Mouse (Mus musculus) kidney, embryonic 14.5 days (tissue): ENCODE results near the gene Coq4. TPM values are rescaled to one million over a fixed set of nuclear protein-coding genes. Genes with fewer than 3 reads are reported as not detected.

Source experiments
- ATAC-seq: fragments of 200-750 bp; cut with Nextera tagmentation; 2 replicates; pipeline ENCODE4 v1.8.0; 2017; ENCODE audit warnings: moderate number of reproducible peaks, mild to moderate bottlenecking, moderate TSS enrichment, moderate library complexity; ENCODE audit not compliant: low FRiP score, low TSS enrichment
- H3K27ac ChIP-seq: fragments of 300-500 bp; sonication (generic); 2 replicates; pipeline ENCODE4 v1.5.1; 2014; ENCODE audit warnings: low read depth, mild to moderate bottlenecking, low read length, moderate library complexity, mixed read lengths
- H3K27me3 ChIP-seq: fragments of 300-500 bp; sonication (generic); 2 replicates; pipeline ENCODE4 v1.6.1; 2014; ENCODE audit warnings: mild to moderate bottlenecking, low read length; ENCODE audit not compliant: control insufficient read depth, insufficient read depth
- H3K36me3 ChIP-seq: fragments of 300-500 bp; sonication (generic); 2 replicates; pipeline ENCODE4 v1.6.1; 2014; ENCODE audit warnings: low read length, mixed read lengths; ENCODE audit not compliant: control insufficient read depth, insufficient read depth
- H3K4me1 ChIP-seq: fragments of 300-500 bp; sonication (generic); 2 replicates; pipeline ENCODE4 v1.6.1; 2014; ENCODE audit warnings: low read length, mixed read lengths; ENCODE audit not compliant: control insufficient read depth, insufficient read depth
- H3K4me2 ChIP-seq: fragments of 300-500 bp; sonication (generic); replicated peaks from 2 replicates; pipeline ENCODE4 v1.6.1; 2014; ENCODE audit warnings: low read depth, mild to moderate bottlenecking, low read length
- H3K4me3 ChIP-seq: fragments of 300-500 bp; sonication (generic); 2 replicates; pipeline ENCODE4 v1.5.1; 2014; ENCODE audit warnings: mild to moderate bottlenecking, low read length
- H3K9ac ChIP-seq: fragments of 300-500 bp; sonication (generic); 2 replicates; pipeline ENCODE4 v1.6.1; 2014; ENCODE audit warnings: low read depth, mild to moderate bottlenecking, low read length, moderate library complexity
- H3K9me3 ChIP-seq: fragments of 300-500 bp; sonication (generic); 2 replicates; pipeline ENCODE4 v1.6.1; 2016; ENCODE audit warnings: low read length; ENCODE audit not compliant: control insufficient read depth
- WGBS: fragments of 180-500 bp; shearing (Covaris S2); extraction: QIAGEN DNeasy Blood & Tissue Kit; methylation state at CpG from one replicate; pipeline ENCODE4 v1.1.7; 2014; 5-methylcytosine and 5-hydroxymethylcytosine counted together
- polyA plus RNA-seq: library from polyadenylated mRNA; unstranded; fragments of >200 nt; fragmentation: Nextera tagmentation; extraction: Ambion mirVana; gene quantifications from 2 replicates; pipeline ENCODE4 v1.2.1, GENCODE M21; 2014

Gene Coq4
- polyA plus RNA-seq, 1 experiment from 2014 or later = 47.0 TPM

GRCm38 (mm10) chr2:29835391-29835899, 48.2 kb downstream of the Coq4 start:
- Histone ChIP-seq H3K27ac (no peak overlapping the region), H3K36me3 (peaks cover 31% of the 10 kb centered on the region; the same call in 1 of the 2 replicates), H3K9me3 (no peaks in the 10 kb centered on the region), H3K27me3 (no peaks in the 10 kb centered on the region), H3K4me1 (no peaks in the 10 kb centered on the region), H3K4me2 (no peak overlapping the region), H3K9ac (no peak overlapping the region), H3K4me3 (no peak overlapping the region)
- whole genome bisulfite sequencing = 52% methylated on average over 2 of the region's 2 CpGs
- no peak for ATAC-seq

GRCm38 (mm10) chr2:29839460-29839859, 52.2 kb downstream of the Coq4 start:
- H3K4me1 ChIP-seq = no peaks in the 10 kb centered on the region
- no peak overlapping the region for H3K27ac ChIP-seq
- peaks cover 12% of the 10 kb centered on the region for H3K27me3 ChIP-seq
- no peaks in the 10 kb centered on the region for H3K9me3 ChIP-seq
- H3K4me3 ChIP-seq = no peak overlapping the region
- H3K4me2 ChIP-seq = no peak overlapping the region
- WGBS = 46% methylated on average over 4 of the region's 4 CpGs
- H3K9ac ChIP-seq = no peak overlapping the region
- ATAC-seq = no peak
- peaks cover 44% of the 10 kb centered on the region for H3K36me3 ChIP-seq

GRCm38 (mm10) chr2:29843231-29844105, 56.2 kb downstream of the Coq4 start:
- peaks cover 42% of the 10 kb centered on the region for H3K27me3 ChIP-seq
- no peaks in the 10 kb centered on the region for H3K9me3 ChIP-seq
- ATAC-seq = no peak
- H3K4me1 ChIP-seq = peaks cover 9% of the 10 kb centered on the region; the same call in 1 of the 2 replicates
- H3K9ac ChIP-seq = no peak overlapping the region
- peaks cover 25% of the 10 kb centered on the region for H3K36me3 ChIP-seq
- WGBS = 62% methylated on average over 9 of the region's 9 CpGs
- H3K27ac ChIP-seq = no peak overlapping the region
- H3K4me2 ChIP-seq = no peak overlapping the region
- H3K4me3 ChIP-seq = no peak overlapping the region

- ATAC-seq = no peak
- Histone ChIP-seq H3K27me3 (peaks cover 42% of the 10 kb centered on the region), H3K27ac (no peak overlapping the region), H3K4me3 (no peak overlapping the region), H3K4me1 (peaks cover 9% of the 10 kb centered on the region; the same call in 1 of the 2 replicates), H3K9ac (no peak overlapping the region), H3K36me3 (peaks cover 23% of the 10 kb centered on the region), H3K9me3 (no peaks in the 10 kb centered on the region), H3K4me2 (no peak overlapping the region)
- 80% methylated on average over 2 of the region's 2 CpGs for WGBS
Measured at GRCm38 (mm10) chr2:29844115-29844514, 56.8 kb downstream of the Coq4 start.

- H3K27ac ChIP-seq = no peak overlapping the region
- no peak overlapping the region for H3K9ac ChIP-seq
- 11% methylated on average over 3 of the region's 3 CpGs for WGBS
- peaks cover 42% of the 10 kb centered on the region for H3K27me3 ChIP-seq
- H3K36me3 ChIP-seq = peaks cover 23% of the 10 kb centered on the region
- H3K4me2 ChIP-seq = no peak overlapping the region
- no peaks in the 10 kb centered on the region for H3K9me3 ChIP-seq
- H3K4me3 ChIP-seq = no peak overlapping the region
- ATAC-seq = no peak
- H3K4me1 ChIP-seq = peaks cover 9% of the 10 kb centered on the region; the same call in 1 of the 2 replicates
Measured at GRCm38 (mm10) chr2:29844661-29845060, 57.4 kb downstream of the Coq4 start.

DNA sequence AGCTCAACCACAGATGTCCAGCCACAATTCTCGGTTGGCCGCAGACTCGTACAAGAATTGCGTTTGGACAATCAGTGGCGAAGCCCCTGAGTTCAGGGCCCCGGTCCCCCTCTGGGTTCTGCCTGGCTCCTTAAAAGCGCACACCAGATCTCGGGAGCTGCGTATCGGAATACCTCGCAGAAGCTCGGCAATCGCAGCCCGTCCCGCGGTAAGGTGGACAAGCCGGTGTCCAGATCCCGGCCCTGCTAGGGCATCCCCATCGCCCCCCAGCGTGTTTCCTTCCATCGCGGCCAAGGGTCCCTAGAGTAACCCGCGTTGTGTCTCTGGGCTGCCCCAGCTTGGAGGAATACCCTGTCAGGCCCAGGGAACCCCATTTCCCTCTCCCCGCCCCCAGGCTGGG, 58.3 kb downstream of the Coq4 start:
- peaks cover 9% of the 10 kb centered on the region; the same call in 1 of the 2 replicates for H3K4me1 ChIP-seq
- H3K36me3 ChIP-seq = peaks cover 23% of the 10 kb centered on the region
- H3K4me3 ChIP-seq = peak overlapping the region; percentile 30
- peaks cover 42% of the 10 kb centered on the region for H3K27me3 ChIP-seq
- no peak overlapping the region for H3K27ac ChIP-seq
- peak overlapping the region; percentile 38 for H3K9ac ChIP-seq
- 6% methylated on average over 25 of the region's 25 CpGs for whole genome bisulfite sequencing
- H3K4me2 ChIP-seq = peak overlapping the region; percentile 48
- ATAC-seq = no peak
- H3K9me3 ChIP-seq = no peaks in the 10 kb centered on the region

- peak; percentile 61; the same call in 1 of the 2 replicates for ATAC-seq
- peaks cover 22% of the 10 kb centered on the region for H3K36me3 ChIP-seq
- peak overlapping the region; percentile 48 for H3K4me2 ChIP-seq
- peaks cover 42% of the 10 kb centered on the region for H3K27me3 ChIP-seq
- H3K9ac ChIP-seq = peak overlapping the region; percentile 38; the same call in 1 of the 2 replicates
- H3K4me3 ChIP-seq = peak overlapping the region; percentile 30
- H3K27ac ChIP-seq = no peak overlapping the region
- 4% methylated on average over 47 of the region's 47 CpGs for WGBS
- peaks cover 9% of the 10 kb centered on the region; the same call in 1 of the 2 replicates for H3K4me1 ChIP-seq
- H3K9me3 ChIP-seq = no peaks in the 10 kb centered on the region
Measured at GRCm38 (mm10) chr2:29846061-29846853, 59.0 kb downstream of the Coq4 start.

- no peaks in the 10 kb centered on the region for H3K9me3 ChIP-seq
- peaks cover 42% of the 10 kb centered on the region for H3K27me3 ChIP-seq
- H3K4me1 ChIP-seq = peaks cover 9% of the 10 kb centered on the region; the same call in 1 of the 2 replicates
- no peak for ATAC-seq
- WGBS = 48% methylated on average over 3 of the region's 3 CpGs
- peaks cover 15% of the 10 kb centered on the region for H3K36me3 ChIP-seq
- H3K4me2 ChIP-seq = no peak overlapping the region
- no peak overlapping the region for H3K4me3 ChIP-seq
- no peak overlapping the region for H3K27ac ChIP-seq
- H3K9ac ChIP-seq = no peak overlapping the region
Measured at GRCm38 (mm10) chr2:29846911-29847310, 59.6 kb downstream of the Coq4 start.
